Mouse (Mus musculus): ENCODE measurements at regions not wholly inside any gene's neighbourhood (a gene's known extent, or its start where the extent isn't known, plus 50 kb on each side); places are given as distances from the start of the nearest gene placed in this dataset.
A peak's percentile ranks its signal among the peaks of the same experiment; 100 is the strongest.

- no peak for DNase-seq (ENCODE audit: low read depth, low spot score)
Observed at GRCm38 (mm10) chr15:36719241-36719640, 288.3 kb downstream of the Zfp706 start.

GRCm38 (mm10) chr15:36717835-36718234 lies 289.7 kb downstream of the Zfp706 start:
- no peak for DNase-seq (ENCODE audit: low read depth, low spot score)

- no peak for DNase-seq (ENCODE audit: low read depth, low spot score)
Observed at GRCm38 (mm10) chr15:36716686-36717038, 290.9 kb downstream of the Zfp706 start.

GRCm38 (mm10) chr15:36715745-36716685 lies 291.6 kb downstream of the Zfp706 start:
- DNase-seq (ENCODE audit: low read depth, low spot score) = peak; percentile 72

- no peak for DNase-seq (ENCODE audit: low read depth, low spot score)
Observed at GRCm38 (mm10) chr15:36715159-36715558, 292.4 kb downstream of the Zfp706 start.

GRCm38 (mm10) chr15:36709788-36710187 lies 297.8 kb downstream of the Zfp706 start:
- no peak for DNase-seq (ENCODE audit: low read depth, low spot score)

- no peak for DNase-seq (ENCODE audit: low read depth, low spot score)
Observed at GRCm38 (mm10) chr15:36708471-36708870, 299.1 kb downstream of the Zfp706 start.

- DNase-seq (ENCODE audit: low read depth, low spot score) = no peak
Observed at GRCm38 (mm10) chr15:36705990-36706389, 301.6 kb downstream of the Zfp706 start.

- DNase-seq (ENCODE audit: low read depth, low spot score) = no peak
Observed at GRCm38 (mm10) chr15:36705391-36705790, 302.2 kb downstream of the Zfp706 start.

GRCm38 (mm10) chr15:36701846-36702245 lies 305.7 kb downstream of the Zfp706 start:
- DNase-seq (ENCODE audit: low read depth, low spot score) = no peak

- DNase-seq (ENCODE audit: low read depth, low spot score) = no peak
Observed at GRCm38 (mm10) chr15:36700196-36700595, 307.4 kb downstream of the Zfp706 start.

- peak; percentile 75 for DNase-seq (ENCODE audit: low read depth, low spot score)
Observed at GRCm38 (mm10) chr15:36695199-36696129, 312.1 kb downstream of the Zfp706 start.

GRCm38 (mm10) chr15:36691002-36691652 lies 316.4 kb downstream of the Zfp706 start:
- DNase-seq (ENCODE audit: low read depth, low spot score) = no peak

GRCm38 (mm10) chr15:36689881-36690280 lies 317.7 kb downstream of the Zfp706 start:
- DNase-seq (ENCODE audit: low read depth, low spot score) = no peak

- DNase-seq (ENCODE audit: low read depth, low spot score) = no peak
Observed at GRCm38 (mm10) chr15:36689301-36689700, 318.3 kb downstream of the Zfp706 start.

- DNase-seq (ENCODE audit: low read depth, low spot score) = no peak
Observed at GRCm38 (mm10) chr15:36688051-36688754, 319.4 kb downstream of the Zfp706 start.

GRCm38 (mm10) chr15:36684684-36685083 lies 322.9 kb downstream of the Zfp706 start:
- DNase-seq (ENCODE audit: low read depth, low spot score) = no peak

- no peak for DNase-seq (ENCODE audit: low read depth, low spot score)
Observed at GRCm38 (mm10) chr15:36682832-36683231, 324.7 kb downstream of the Zfp706 start.

GRCm38 (mm10) chr15:36682159-36682558 lies 325.4 kb downstream of the Zfp706 start:
- no peak for DNase-seq (ENCODE audit: low read depth, low spot score)

- no peak for DNase-seq (ENCODE audit: low read depth, low spot score)
Observed at GRCm38 (mm10) chr15:36680361-36681140, 327.0 kb downstream of the Zfp706 start.
